Mouse (Mus musculus) T-cell, adult 2 months (primary cell): ENCODE results near the gene Tapbp.

Experiments
- DNase-seq: peaks from one replicate; pipeline ENCODE4 v3.0.0; 2022; ENCODE audit warnings: low spot score

The Tapbp gene

DNA sequence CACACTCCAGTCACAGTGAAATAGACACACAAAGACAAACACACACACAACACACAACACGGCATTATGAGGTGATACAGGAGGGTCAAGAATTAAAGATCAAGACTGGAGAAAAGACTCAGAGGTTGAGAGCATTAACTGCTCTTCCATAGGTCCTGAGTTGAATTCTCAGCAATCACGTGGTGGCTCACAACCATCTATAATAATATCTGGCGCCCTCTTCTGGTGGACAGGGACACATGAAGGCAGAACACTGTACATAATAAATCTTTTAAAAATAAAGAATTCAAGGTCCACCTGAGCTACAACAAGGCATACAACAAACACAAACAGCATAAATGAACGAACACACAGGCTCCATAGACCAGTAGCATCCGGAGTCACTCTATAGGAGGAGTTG lies 53.2 kb downstream of the Tapbp start:
- peak; percentile 73 for DNase-seq

DNA sequence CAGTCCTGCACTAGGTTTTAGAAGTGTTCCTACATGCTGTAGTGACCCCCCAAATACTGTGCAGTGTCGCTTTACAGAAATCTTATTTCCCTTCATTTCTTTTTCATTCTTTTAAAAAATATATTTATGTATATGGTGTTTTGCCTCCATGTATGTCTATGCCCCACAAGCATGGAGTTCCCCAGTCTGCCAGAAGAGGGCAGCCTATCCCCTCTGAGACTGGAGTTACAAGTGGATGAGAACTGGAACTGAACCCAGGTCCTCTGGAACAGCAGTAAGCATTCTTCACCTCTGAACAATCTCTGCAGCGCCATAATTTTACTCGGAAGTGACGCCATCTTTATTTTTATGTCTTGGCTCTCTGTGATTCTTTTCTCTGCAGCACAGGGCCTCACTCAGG lies 53.7 kb downstream of the Tapbp start:
- DNase-seq, result no peak

DNA sequence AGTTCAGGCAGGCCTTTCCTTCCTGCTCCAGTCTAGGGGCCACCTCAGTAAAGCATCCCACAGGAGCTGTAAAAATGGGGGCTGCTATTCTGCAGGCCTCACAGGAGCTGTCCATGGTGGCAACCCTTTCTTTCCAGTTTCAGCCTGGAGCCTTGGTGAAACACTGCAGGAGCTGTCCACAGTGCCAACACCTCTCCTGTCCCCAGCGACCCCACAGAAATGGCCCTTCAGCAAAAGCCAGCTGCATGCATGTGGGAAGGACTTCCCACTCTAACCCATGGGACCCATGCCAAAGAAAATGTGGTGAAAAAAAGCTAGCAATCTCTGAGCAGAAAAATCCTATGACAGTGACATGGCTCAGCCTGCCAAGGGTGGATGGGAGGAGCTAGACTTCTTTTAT lies 57.0 kb downstream of the Tapbp start:
- DNase-seq, result no peak

DNA sequence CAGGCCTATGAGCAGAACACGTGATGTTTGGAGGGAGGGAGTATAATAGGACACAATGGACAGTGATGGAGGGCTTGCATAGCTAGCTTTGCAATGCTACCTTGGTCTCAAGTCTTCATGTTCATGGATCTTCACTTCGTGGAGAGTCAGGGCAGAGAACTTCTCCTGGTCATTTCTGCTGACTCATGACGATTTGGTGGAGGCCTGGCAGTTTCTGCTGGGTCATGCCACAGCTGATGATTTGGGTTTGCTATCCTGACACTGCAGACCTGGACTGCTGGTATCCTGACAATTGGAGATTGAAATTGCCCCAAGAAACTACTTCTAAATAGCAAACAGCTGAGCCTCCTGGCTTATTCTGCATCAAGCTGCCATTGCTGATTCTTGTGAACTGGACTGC lies 57.9 kb downstream of the Tapbp start:
- no peak for DNase-seq

DNA sequence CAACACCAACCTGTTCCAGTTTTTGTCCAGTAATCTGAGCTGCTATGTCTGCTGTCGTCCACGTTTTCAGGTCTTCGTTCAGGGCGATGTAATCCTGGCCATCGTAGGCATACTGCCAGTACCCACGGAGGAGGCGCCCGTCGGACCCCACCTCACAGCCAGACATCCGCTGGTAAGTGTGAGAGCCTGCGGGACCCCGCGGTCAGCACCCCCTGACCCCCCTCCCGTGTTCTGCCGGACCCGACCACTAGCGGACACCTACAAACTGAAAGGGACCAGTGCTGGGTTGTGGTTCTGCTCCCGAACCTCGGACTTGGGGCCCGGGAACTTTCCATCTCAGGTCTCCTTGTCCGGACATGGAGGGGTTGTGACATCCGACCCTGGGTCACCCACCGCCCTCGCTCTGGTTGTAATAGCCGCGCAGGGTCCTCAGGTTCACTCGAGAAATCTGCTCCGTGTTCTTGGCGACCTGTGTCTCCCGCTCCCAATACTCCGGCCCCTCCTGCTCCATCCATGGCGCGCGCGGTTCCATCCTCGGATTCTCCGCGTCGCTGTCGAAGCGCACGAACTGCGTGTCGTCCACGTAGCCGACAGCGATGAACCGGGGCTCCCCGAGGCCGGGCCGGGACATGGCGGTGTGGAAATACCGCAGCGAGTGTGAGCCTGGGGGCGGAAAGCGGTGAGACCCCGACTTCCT lies 62.3 kb downstream of the Tapbp start:
- DNase-seq, result no peak

DNA sequence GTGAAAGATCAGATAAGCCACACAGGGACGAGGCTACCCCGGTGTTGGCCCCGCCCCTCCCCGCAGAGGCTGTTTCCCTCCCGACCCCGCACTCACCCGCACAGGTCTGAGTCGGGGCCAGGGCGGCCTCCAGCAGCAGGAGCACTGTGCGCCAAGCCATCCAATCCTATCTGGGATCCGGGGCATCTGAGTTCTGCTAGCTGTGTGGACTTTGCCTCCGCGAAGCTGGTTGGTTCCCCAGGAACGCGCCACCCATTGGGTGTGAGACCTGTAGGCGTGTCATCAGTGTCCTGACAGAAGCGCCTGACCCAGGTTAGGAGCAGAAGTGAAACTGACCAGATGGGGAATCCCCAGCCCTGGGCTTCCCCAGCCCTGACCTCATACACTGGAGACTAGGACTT lies 62.9 kb downstream of the Tapbp start:
- DNase-seq, result peak; percentile 81
